Mouse (Mus musculus) kidney, adult 9 months (tissue): ENCODE results near the gene Slc26a11.

ENCODE experiments used
- DNase-seq: peaks from one replicate; pipeline ENCODE4 v3.0.0; 2022

Slc26a11 gene

GRCm38 (mm10) chr11:119355443-119356385 is at the start of gene Slc26a11, which contains the start of gene Sgsh:
TSS of gene Slc26a11 (plus strand) at chr11:119355557.
TSS of gene Sgsh (minus strand) at chr11:119355536.
- peak; percentile 92 for DNase-seq

- peak; percentile 29 for DNase-seq
These were observed 48.3 kb upstream of the Slc26a11 start for GRCm38 (mm10) chr11:119306762-119307657.

GRCm38 (mm10) chr11:119307658-119307867 is 47.8 kb upstream of the Slc26a11 start, which contains the start of gene Card14:
TSS of gene Card14 (plus strand) at chr11:119307768.
- no peak for DNase-seq

- no peak for DNase-seq
These were observed 47.4 kb upstream of the Slc26a11 start for GRCm38 (mm10) chr11:119307916-119308315.

GRCm38 (mm10) chr11:119310621-119311020 is 44.7 kb upstream of the Slc26a11 start:
- no peak for DNase-seq

- peak; percentile 73 for DNase-seq
These were observed 41.0 kb upstream of the Slc26a11 start for GRCm38 (mm10) chr11:119314252-119314936.

GRCm38 (mm10) chr11:119316720-119317119 is 38.6 kb upstream of the Slc26a11 start:
- DNase-seq, result no peak

GRCm38 (mm10) chr11:119322521-119322920 is 32.8 kb upstream of the Slc26a11 start:
- no peak for DNase-seq

GRCm38 (mm10) chr11:119325068-119325467 is 30.3 kb upstream of the Slc26a11 start:
- no peak for DNase-seq

- DNase-seq, result no peak
These were observed 24.8 kb upstream of the Slc26a11 start for GRCm38 (mm10) chr11:119330592-119330991.

GRCm38 (mm10) chr11:119331970-119332369 is 23.4 kb upstream of the Slc26a11 start:
- no peak for DNase-seq

- no peak for DNase-seq
These were observed 16.9 kb upstream of the Slc26a11 start for GRCm38 (mm10) chr11:119338271-119339059.

GRCm38 (mm10) chr11:119339179-119339578 is 16.2 kb upstream of the Slc26a11 start:
- DNase-seq, result no peak

GRCm38 (mm10) chr11:119339637-119340036 is 15.7 kb upstream of the Slc26a11 start:
- DNase-seq, result peak; percentile 83

- no peak for DNase-seq
These were observed 11.2 kb upstream of the Slc26a11 start for GRCm38 (mm10) chr11:119344178-119344577.

GRCm38 (mm10) chr11:119344865-119345264 is 10.5 kb upstream of the Slc26a11 start:
- DNase-seq, result no peak

GRCm38 (mm10) chr11:119347125-119347524 is 8.2 kb upstream of the Slc26a11 start:
- DNase-seq, result no peak

- DNase-seq, result no peak
These were observed 3.2 kb upstream of the Slc26a11 start for GRCm38 (mm10) chr11:119352113-119352512.

- no peak for DNase-seq
These were observed 1.4 kb upstream of the Slc26a11 start for GRCm38 (mm10) chr11:119353946-119354345.

GRCm38 (mm10) chr11:119354798-119355442 is 437 bp upstream of the Slc26a11 start:
- DNase-seq, result peak; percentile 52

- DNase-seq, result no peak
These were observed 3.7 kb downstream of the Slc26a11 start for GRCm38 (mm10) chr11:119359089-119359488.
